Mouse (Mus musculus) lung, adult 2 months (tissue): Measurements from ENCODE around the gene Dmpk.

Experiments used
- CTCF ChIP-seq: fragments of 200-500 bp; IDR thresholded peaks from 2 replicates; pipeline ENCODE4 v1.5.1; 2011; ENCODE audit warnings: mild to moderate bottlenecking, low read length, control low read depth; ENCODE audit not compliant: insufficient read depth
- POLR2A ChIP-seq: fragments of 200-500 bp; IDR thresholded peaks from 2 replicates; pipeline ENCODE4 v1.6.1; 2011; ENCODE audit warnings: low read depth, mild to moderate bottlenecking, control low read depth, low read length, borderline replicate concordance; ENCODE audit errors: extremely low read depth

DNA sequence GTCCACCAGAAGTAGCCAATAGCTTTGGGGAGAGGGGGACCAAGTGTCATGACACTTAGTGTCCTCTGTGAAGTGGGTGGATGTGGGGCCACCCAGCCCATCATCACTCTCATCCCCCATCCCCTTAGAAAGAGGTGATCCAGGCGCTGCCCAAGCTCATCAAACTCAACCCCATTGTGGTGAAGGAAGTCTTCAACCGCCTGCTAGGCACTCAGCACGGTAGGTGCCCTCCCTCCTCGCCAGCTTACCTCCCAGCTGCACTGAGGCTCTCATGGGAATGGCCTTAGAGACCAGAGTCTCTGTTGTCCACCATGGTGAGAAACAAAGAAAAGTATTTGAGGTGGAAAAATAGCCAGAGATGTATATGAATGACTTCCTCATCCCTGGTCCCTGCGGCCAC is 34.4 kb upstream of the Dmpk start:
- no peak for TF ChIP-seq CTCF
- no peak for TF ChIP-seq POLR2A
